20 mouse cellular contexts compared by ENCODE assay signal in genomic region chr3:83811987-83812386, GRCm38 (mm10). TPM values are rescaled to one million over a fixed set of nuclear protein-coding genes. Genes with fewer than 3 reads are reported as not detected.
DNase-seq lines count a peak whose midpoint lies in the region; ATAC-seq and TF ChIP-seq lines count a peak whose summit lies in the region.
"Had no signal": no experiment of that assay in that cellular context is flagged by ENCODE, and none has a peak within 500 bp of the region (broad histone marks: within the 10 kb centered on the region; RNA-seq: fewer than 3 reads in every experiment).

No protein-coding gene starts in this region.

- H3K4me1 ChIP-seq in thymus, adult 2 months (replicated peaks; ENCODE audit: control insufficient read depth, insufficient read depth, low read length), result peaks cover 3% of the 10 kb centered on the region
- H3K4me1 ChIP-seq in hindbrain, embryonic 14.5 days (replicated peaks; ENCODE audit: control insufficient read depth, insufficient read depth, low read length), result no peaks in the 10 kb centered on the region
- H3K4me1 ChIP-seq: midbrain, embryonic 12.5 days had no signal

- intact Hi-C loops in heart, postnatal 14 days (cut with DNase I), result no loop called here

- no peaks in the 10 kb centered on the region for H3K9me3 ChIP-seq in hindbrain, embryonic 14.5 days (ENCODE audit: control insufficient read depth, low read length)
- H3K9me3 ChIP-seq: midbrain, embryonic 12.5 days had no signal

- H3K4me3 ChIP-seq in thymus, adult 2 months (ENCODE audit: control insufficient read depth, insufficient read depth, low read length), result no peak overlapping the region
- no peak overlapping the region for H3K4me3 ChIP-seq in hindbrain, embryonic 14.5 days (replicated peaks; ENCODE audit: low read length)
- H3K4me3 ChIP-seq: heart, adult 2 months; midbrain, embryonic 12.5 days had no signal

- TF ChIP-seq CTCF in thymus, adult 2 months (IDR thresholded peaks at IDR 0.05; ENCODE audit: borderline replicate concordance, control insufficient read depth, extremely low read depth, insufficient read depth, low read length, poor library complexity), result no peak

- H3K27me3 ChIP-seq in thymus, adult 2 months (ENCODE audit: control insufficient read depth, insufficient read depth, low read length), result no peaks in the 10 kb centered on the region
- no peaks in the 10 kb centered on the region for H3K27me3 ChIP-seq in hindbrain, embryonic 14.5 days (ENCODE audit: control insufficient read depth, insufficient read depth, low read length)
- H3K27me3 ChIP-seq: midbrain, embryonic 12.5 days had no signal

- peak; percentile 82 for DNase-seq in heart, adult 11 months
- DNase-seq in heart, postnatal 14 days, result no peak
- DNase-seq in thymus, adult 2 months, result no peak
- no peak for DNase-seq in thymus, postnatal 25 days
- DNase-seq in hindbrain, embryonic 14.5 days (ENCODE audit: low spot score), result no peak
- DNase-seq in adipocyte (ENCODE audit: low spot score), result no peak
- DNase-seq in cerebellum, postnatal 36 days, result no peak
- DNase-seq: adrenal gland, adult 8-10 months; cerebellum, adult 9-10 months; embryo, embryonic 11 days; heart, adult 2 months; kidney, adult 2 months; kidney, postnatal 36 days; lung, embryonic 14.5 days; thymus, postnatal 4 days had no signal

- no peak for TF ChIP-seq POLR2A in thymus, adult 2 months (IDR thresholded peaks at IDR 0.05; ENCODE audit: control insufficient read depth, extremely low read depth, insufficient read depth, low read length, poor library complexity)

- no peak overlapping the region for H3K9ac ChIP-seq in hindbrain, embryonic 14.5 days
- H3K9ac ChIP-seq: lung, embryonic 14.5 days; midbrain, embryonic 12.5 days had no signal

- H3K4me2 ChIP-seq in hindbrain, embryonic 14.5 days (replicated peaks), result no peak overlapping the region
- H3K4me2 ChIP-seq: lung, embryonic 14.5 days; midbrain, embryonic 12.5 days had no signal

- WGBS in thymus, adult 2 months, result 6% methylated on average over 7 of the region's 7 CpGs
- WGBS in hindbrain, embryonic 14.5 days, result 80% methylated on average over 7 of the region's 7 CpGs

- peak; percentile 86 for ATAC-seq in megakaryocyte, adult 5-6 weeks (ENCODE audit: poor library complexity, severe bottlenecking)
- no peak for ATAC-seq in hindbrain, embryonic 14.5 days (ENCODE audit: low FRiP score)
- ATAC-seq: forebrain, embryonic 14.5 days; hindbrain, embryonic 16.5 days had no signal

- peak overlapping the region; percentile 67; the same call in 1 of the 2 replicates for H3K27ac ChIP-seq in thymus, adult 2 months (ENCODE audit: control insufficient read depth, insufficient read depth, low read length)
- no peak overlapping the region for H3K27ac ChIP-seq in hindbrain, embryonic 14.5 days
- H3K27ac ChIP-seq: heart, adult 2 months; midbrain, embryonic 12.5 days had no signal

- no peaks in the 10 kb centered on the region for H3K36me3 ChIP-seq in thymus, adult 2 months (ENCODE audit: control insufficient read depth, insufficient read depth, low read length)
- no peaks in the 10 kb centered on the region for H3K36me3 ChIP-seq in hindbrain, embryonic 14.5 days (replicated peaks; ENCODE audit: control insufficient read depth, insufficient read depth)
- H3K36me3 ChIP-seq: midbrain, embryonic 12.5 days had no signal

RNA-seq across cellular contexts. Expression of gene Tlr2, which starts 29.6 kb away (rescaled TPM):
- 1 to 10 TPM; 2.0 to 2.2 TPM for total RNA-seq in heart, postnatal 14 days (2021)
- polyA plus RNA-seq in thymus, adult 2 months (2012; rRNA removed), result 4.0 and 4.1 TPM in 2 replicates
- 48.9 and 62.5 TPM in 2 replicates for total RNA-seq in megakaryocyte, adult 5-6 weeks (2015)
- 48.9 and 57.0 TPM in 2 replicates for total RNA-seq in megakaryocyte, adult 5-6 weeks (2017)
- 1.1 and 1.2 TPM in 2 replicates for polyA plus RNA-seq in hindbrain, embryonic 14.5 days (2014; fragmentation: Nextera tagmentation; extraction: Ambion mirVana)
- total RNA-seq: MEL had no signal

RNA-seq across cellular contexts. Expression of gene Sfrp2, which starts 45.9 kb away (rescaled TPM):
- 10 to 100 TPM in 1 of 2 experiments, 1 to 10 TPM in 1; 9.1 to 13.2 TPM for total RNA-seq in heart, postnatal 14 days (2021)
- 7.2 and 12.8 TPM in 2 replicates for polyA plus RNA-seq in thymus, adult 2 months (2012; rRNA removed)
- not detected in 2 replicates for total RNA-seq in megakaryocyte, adult 5-6 weeks (2015)
- not detected in 2 replicates for total RNA-seq in megakaryocyte, adult 5-6 weeks (2017)
- 54.8 and 76.0 TPM in 2 replicates for polyA plus RNA-seq in hindbrain, embryonic 14.5 days (2014; fragmentation: Nextera tagmentation; extraction: Ambion mirVana)
- total RNA-seq: MEL had no signal

Comparison
In these comparisons a context has a peak if more than half of its experiments do, and no peak if none do; other contexts are left out.
1. RNA of gene Tlr2, which starts 29.6 kb away (total RNA-seq): 48.9 to 62.5 TPM in megakaryocyte, adult 5-6 weeks; 2.0 to 2.2 TPM in heart, postnatal 14 days; every median in the first group is over 10 times any median in the second.
2. RNA of gene Sfrp2, which starts 45.9 kb away (total RNA-seq): 9.1 to 13.2 TPM in heart, postnatal 14 days; not detected in megakaryocyte, adult 5-6 weeks; every median in the first group is over 10 times any median in the second.